Mouse (Mus musculus): ENCODE measurements around the gene Adck1.

GRCm38 (mm10) chr12:88314556-88314955 lies 45.8 kb upstream of the Adck1 start:
- TF ChIP-seq CTCF (IDR thresholded peaks at IDR 0.05; ENCODE audit: borderline replicate concordance, insufficient read depth, low read depth, low read length) (no peak), POLR2A (IDR thresholded peaks at IDR 0.05; ENCODE audit: borderline replicate concordance, insufficient read depth, low read length) (no peak)

Measured in cerebellum, adult 2 months (tissue).